Mouse (Mus musculus) kidney, embryonic 15.5 days (tissue): ENCODE measurements around the gene Idh3b. TPM values are rescaled to one million over a fixed set of nuclear protein-coding genes. Genes with fewer than 3 reads are reported as not detected.
A peak's percentile ranks its signal among the peaks of the same experiment; 100 is the strongest.

Experiments
- ATAC-seq: fragments of 200-750 bp; cut with Nextera tagmentation; replicated peaks from 2 replicates; pipeline ENCODE4 v1.8.0; 2017; ENCODE audit warnings: moderate TSS enrichment; ENCODE audit not compliant: low FRiP score
- H3K27ac ChIP-seq: fragments of 300-500 bp; sonication (generic); 2 replicates; pipeline ENCODE4 v1.5.1; 2015; ENCODE audit warnings: mild to moderate bottlenecking, inconsistent platforms
- H3K27me3 ChIP-seq: fragments of 300-500 bp; sonication (generic); 2 replicates; pipeline ENCODE4 v1.6.1; 2015; ENCODE audit warnings: inconsistent platforms
- H3K36me3 ChIP-seq: fragments of 300-500 bp; sonication (generic); 2 replicates; pipeline ENCODE4 v1.6.1; 2015; ENCODE audit warnings: inconsistent platforms
- H3K4me1 ChIP-seq: fragments of 300-500 bp; sonication (generic); 2 replicates; pipeline ENCODE4 v1.6.1; 2015; ENCODE audit warnings: inconsistent platforms
- H3K4me2 ChIP-seq: fragments of 300-500 bp; sonication (generic); 2 replicates; pipeline ENCODE4 v1.6.1; 2015; ENCODE audit warnings: moderate library complexity, mild to moderate bottlenecking, inconsistent platforms
- H3K4me3 ChIP-seq: fragments of 300-500 bp; sonication (generic); replicated peaks from 2 replicates; pipeline ENCODE4 v1.5.1; 2015; ENCODE audit warnings: mild to moderate bottlenecking, inconsistent platforms
- H3K9ac ChIP-seq: fragments of 300-500 bp; sonication (generic); 2 replicates; pipeline ENCODE4 v1.6.1; 2015; ENCODE audit warnings: mild to moderate bottlenecking, inconsistent platforms
- H3K9me3 ChIP-seq: fragments of 300-500 bp; sonication (generic); replicated peaks from 2 replicates; pipeline ENCODE4 v1.6.1; 2016; ENCODE audit warnings: inconsistent platforms
- WGBS: fragments of 180-500 bp; shearing (Covaris S2); methylation state at CpG from one replicate; pipeline ENCODE4 v1.1.7; 2015; ENCODE audit warnings: mixed read lengths; 5-methylcytosine and 5-hydroxymethylcytosine counted together
- polyA plus RNA-seq: library from polyadenylated mRNA; unstranded; fragments of >200 nt; fragmentation: Nextera tagmentation; extraction: Ambion mirVana; gene quantifications from 2 replicates; pipeline ENCODE4 v1.2.1, GENCODE M21; 2015

Gene Idh3b
- 188 and 191 TPM in 2 replicates for polyA plus RNA-seq

DNA sequence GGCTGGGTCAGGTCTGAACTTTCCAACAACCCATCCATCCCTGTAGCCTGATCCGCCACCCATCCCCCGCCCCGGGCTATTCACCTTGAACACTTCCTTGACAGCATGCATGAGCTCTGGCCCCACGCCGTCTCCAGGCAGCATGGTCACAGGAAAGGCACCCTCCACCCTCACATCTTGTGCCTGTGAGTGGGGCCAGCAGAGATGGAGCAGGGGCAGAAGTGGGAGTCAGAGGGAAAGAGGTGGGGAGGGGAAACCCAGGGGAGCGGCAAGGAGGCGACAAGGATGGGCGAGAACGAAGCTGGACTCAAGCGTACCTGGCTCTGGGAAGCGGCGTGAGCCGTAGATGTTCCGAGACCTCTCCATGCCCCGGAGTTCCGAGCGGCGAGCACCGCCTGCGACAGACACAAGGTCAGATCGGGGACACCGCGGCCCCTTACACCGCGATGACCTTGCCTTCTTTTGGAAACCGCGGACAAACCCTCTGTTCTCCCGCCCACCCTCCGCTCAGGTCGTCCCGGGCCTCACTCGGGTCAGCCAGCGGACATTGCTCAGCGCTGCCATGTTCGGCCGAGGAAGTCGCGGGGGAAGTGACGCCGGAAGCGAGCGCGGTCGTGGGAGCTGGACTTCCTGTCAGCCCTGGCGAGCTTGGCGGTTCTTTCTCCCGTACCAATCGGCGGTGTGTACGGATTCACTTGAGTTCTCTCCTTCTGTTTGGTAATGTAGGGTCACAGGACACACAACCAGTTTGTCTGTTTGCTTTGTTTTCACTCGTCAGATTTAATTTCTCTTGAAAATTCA lies at the start of gene Idh3b:
Idh3b (minus strand) TSS at position 694 of the 801 bp plus-strand sequence.
- under 1% methylated on average over 51 of the region's 51 CpGs for WGBS
- Histone ChIP-seq H3K4me1 (peaks cover 20% of the 10 kb centered on the region), H3K9ac (peak within 1 kb of the TSS; percentile 91), H3K9me3 (no peaks in the 10 kb centered on the region), H3K4me3 (peak within 1 kb of the TSS; percentile 68), H3K27ac (peak within 1 kb of the TSS; percentile 88), H3K36me3 (peaks cover 36% of the 10 kb centered on the region), H3K4me2 (peak within 1 kb of the TSS; percentile 74), H3K27me3 (no peaks in the 10 kb centered on the region)
- ATAC-seq, result peak; percentile 84

DNA sequence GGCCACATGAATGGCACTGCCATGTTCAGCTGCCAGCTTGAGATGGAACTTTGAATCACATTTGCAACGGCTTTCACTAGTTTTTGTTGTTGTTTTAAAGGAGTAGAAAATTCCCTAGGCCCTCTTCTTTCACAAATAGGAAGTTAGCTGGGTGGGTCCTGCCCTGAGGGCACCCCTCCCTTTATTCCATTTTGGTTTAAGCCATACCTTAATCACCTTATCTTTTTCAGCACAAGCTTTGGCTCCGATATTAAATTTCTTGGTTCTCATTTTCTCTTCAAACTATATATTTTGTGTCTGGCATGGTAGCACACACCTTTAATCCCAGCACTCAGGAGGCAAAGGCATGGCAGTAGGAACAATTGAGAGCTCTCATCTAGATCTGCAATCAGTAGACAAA lies 45.2 kb upstream of the Idh3b start:
- no peak overlapping the region for H3K27ac ChIP-seq
- no peaks in the 10 kb centered on the region for H3K4me1 ChIP-seq
- H3K36me3 ChIP-seq, result no peaks in the 10 kb centered on the region
- no peaks in the 10 kb centered on the region for H3K27me3 ChIP-seq
- ATAC-seq, result no peak
- H3K4me3 ChIP-seq, result no peak overlapping the region
- no peak overlapping the region for H3K9ac ChIP-seq
- no peaks in the 10 kb centered on the region for H3K9me3 ChIP-seq
- H3K4me2 ChIP-seq, result no peak overlapping the region
- WGBS, result 92% methylated on average over 2 of the region's 2 CpGs

GRCm38 (mm10) chr2:130327057-130327456 lies 42.7 kb upstream of the Idh3b start:
- Histone ChIP-seq H3K4me1 (no peaks in the 10 kb centered on the region), H3K4me2 (no peak overlapping the region), H3K36me3 (no peaks in the 10 kb centered on the region), H3K4me3 (no peak overlapping the region), H3K9me3 (no peaks in the 10 kb centered on the region), H3K27me3 (no peaks in the 10 kb centered on the region), H3K27ac (no peak overlapping the region), H3K9ac (no peak overlapping the region)
- no peak for ATAC-seq
- 76% methylated on average over 1 of the region's 1 CpGs for WGBS

DNA sequence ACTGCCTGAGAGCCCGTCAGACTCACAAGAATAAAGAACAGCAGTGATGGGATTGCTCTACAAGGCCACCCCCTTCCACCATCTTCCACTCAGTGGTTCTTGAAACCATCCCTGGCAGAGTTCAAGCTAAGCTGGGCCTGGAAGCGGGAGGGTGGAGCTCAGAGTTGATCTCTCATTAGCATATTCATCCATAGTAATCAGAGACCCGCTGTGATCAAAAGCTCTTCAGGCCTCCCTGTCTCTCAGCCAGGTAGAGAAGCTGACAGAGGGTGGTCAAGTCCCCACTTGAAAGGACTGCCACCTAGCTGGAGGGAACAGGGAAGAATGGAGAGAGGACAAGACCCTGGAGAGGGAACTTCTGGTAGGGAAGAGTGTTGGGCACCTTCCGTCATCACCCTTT lies 18.7 kb upstream of the Idh3b start:
- Histone ChIP-seq H3K9me3 (no peaks in the 10 kb centered on the region), H3K27me3 (no peaks in the 10 kb centered on the region), H3K4me3 (no peak overlapping the region), H3K9ac (no peak overlapping the region), H3K36me3 (peaks cover 45% of the 10 kb centered on the region), H3K4me1 (no peaks in the 10 kb centered on the region; the same call in 1 of the 2 replicates), H3K4me2 (no peak overlapping the region), H3K27ac (no peak overlapping the region)
- WGBS, result 67% methylated on average over 4 of the region's 4 CpGs
- no peak for ATAC-seq

- no peak overlapping the region for H3K27ac ChIP-seq
- H3K9ac ChIP-seq, result no peak overlapping the region
- no peaks in the 10 kb centered on the region for H3K9me3 ChIP-seq
- WGBS, result 82% methylated on average over 9 of the region's 9 CpGs
- peaks cover 45% of the 10 kb centered on the region for H3K4me1 ChIP-seq
- H3K4me3 ChIP-seq, result no peak overlapping the region
- H3K27me3 ChIP-seq, result peaks cover 38% of the 10 kb centered on the region
- ATAC-seq, result no peak
- H3K4me2 ChIP-seq, result no peak overlapping the region
- peaks cover 10% of the 10 kb centered on the region; the same call in 1 of the 2 replicates for H3K36me3 ChIP-seq
Measured at GRCm38 (mm10) chr2:130297580-130297979, 13.2 kb upstream of the Idh3b start.

DNA sequence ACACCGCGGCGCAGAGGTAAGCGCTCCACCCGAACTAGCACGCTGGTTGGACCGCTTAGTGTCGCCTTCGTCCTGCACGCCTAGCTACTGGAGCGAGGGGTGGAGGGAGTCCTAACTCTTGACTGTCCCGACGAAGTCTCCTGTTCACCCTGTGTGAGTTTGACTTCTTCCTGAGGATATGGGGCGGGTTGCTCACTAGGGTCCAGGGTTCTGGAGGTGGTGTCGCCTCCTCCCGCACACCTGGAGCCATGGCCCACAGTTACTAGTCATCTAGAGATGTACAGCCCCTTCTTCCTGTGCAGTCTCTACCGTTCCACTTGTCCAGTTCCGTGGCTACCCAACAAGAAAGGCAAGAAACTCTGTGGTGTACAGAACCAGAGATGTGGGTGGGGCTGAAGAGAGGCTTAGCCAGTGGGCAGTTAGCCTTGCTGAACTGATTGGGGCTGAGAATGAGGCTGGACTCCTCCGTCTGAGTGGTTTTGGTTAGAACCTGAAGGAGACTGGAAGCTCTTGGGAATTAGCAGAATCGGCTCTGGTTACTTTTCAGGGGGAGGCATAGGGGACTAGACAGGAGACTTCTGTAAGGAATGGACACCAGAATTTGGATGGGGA lies 11.9 kb upstream of the Idh3b start:
- Histone ChIP-seq H3K4me2 (peak overlapping the region; percentile 90), H3K27me3 (peaks cover 44% of the 10 kb centered on the region), H3K4me1 (peaks cover 53% of the 10 kb centered on the region), H3K9ac (peak overlapping the region; percentile 69; the same call in 1 of the 2 replicates), H3K9me3 (no peaks in the 10 kb centered on the region), H3K36me3 (0 out of 2 replicates have a peak, but pooled peaks cover 8% of the 10 kb centered on the region), H3K4me3 (peak overlapping the region; percentile 78), H3K27ac (no peak overlapping the region)
- peak; percentile 20 for ATAC-seq
- 1% methylated on average over 20 of the region's 20 CpGs for WGBS

DNA sequence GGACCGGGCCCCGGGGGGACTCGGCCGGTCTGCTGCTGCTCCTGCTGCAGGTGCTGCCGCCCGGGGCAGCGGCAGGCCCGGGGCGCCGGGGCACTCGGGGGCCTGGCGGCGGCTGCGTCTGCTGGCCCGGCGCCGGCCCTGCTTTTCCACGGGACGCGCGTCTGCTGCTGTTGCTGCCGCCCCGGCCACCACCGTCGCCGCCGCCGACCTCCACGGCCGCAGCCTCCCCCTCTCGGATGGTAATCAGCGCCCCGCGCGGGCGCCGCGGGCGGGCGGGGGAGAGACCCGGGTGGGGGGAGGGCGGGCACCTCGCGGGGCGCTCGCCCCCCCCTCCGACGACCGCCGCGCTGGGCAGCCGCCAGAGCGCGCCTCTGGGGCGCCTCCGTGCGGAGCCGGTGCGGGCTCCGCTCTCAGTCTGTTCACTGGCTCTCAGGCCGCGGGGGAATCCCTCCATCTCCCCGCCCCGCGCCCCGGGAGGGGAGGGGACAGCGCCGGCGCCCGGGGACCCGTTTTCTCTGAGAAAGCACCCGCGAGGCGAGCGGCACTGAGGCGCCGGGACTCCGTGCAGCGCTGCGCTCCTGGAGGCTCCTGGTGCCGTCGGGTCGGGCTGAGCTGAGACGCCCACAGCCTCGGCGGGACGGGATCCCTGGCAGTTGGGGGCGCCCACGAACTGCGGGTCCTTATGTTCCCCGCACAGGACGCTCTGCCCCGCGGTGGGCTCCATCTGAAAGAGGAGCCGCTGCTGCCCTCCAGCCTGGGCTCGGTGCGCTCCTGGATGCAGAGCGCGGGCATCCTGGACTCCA lies 11.2 kb upstream of the Idh3b start:
- peak; percentile 50 for ATAC-seq
- 0 out of 2 replicates have a peak, but pooled peaks cover 8% of the 10 kb centered on the region for H3K36me3 ChIP-seq
- peak overlapping the region; percentile 65 for H3K27ac ChIP-seq
- H3K9me3 ChIP-seq, result no peaks in the 10 kb centered on the region
- WGBS, result under 1% methylated on average over 88 of the region's 99 CpGs
- peaks cover 55% of the 10 kb centered on the region for H3K4me1 ChIP-seq
- H3K27me3 ChIP-seq, result peaks cover 44% of the 10 kb centered on the region
- peak overlapping the region; percentile 69 for H3K9ac ChIP-seq
- peak overlapping the region; percentile 78 for H3K4me3 ChIP-seq
- peak overlapping the region; percentile 90 for H3K4me2 ChIP-seq

GRCm38 (mm10) chr2:130294936-130295277 lies 10.6 kb upstream of the Idh3b start, which contains the start of gene Ebf4:
TSS of gene Ebf4 (plus strand) at chr2:130295169.
- Histone ChIP-seq H3K36me3 (0 out of 2 replicates have a peak, but pooled peaks cover 8% of the 10 kb centered on the region), H3K4me2 (peak within 1 kb of the TSS; percentile 90), H3K4me3 (peak within 1 kb of the TSS; percentile 78), H3K27me3 (peaks cover 44% of the 10 kb centered on the region), H3K9me3 (no peaks in the 10 kb centered on the region), H3K27ac (peak within 1 kb of the TSS; percentile 65), H3K9ac (peak within 1 kb of the TSS; percentile 69), H3K4me1 (peaks cover 55% of the 10 kb centered on the region)
- under 1% methylated on average over 39 of the region's 39 CpGs for WGBS
- ATAC-seq, result peak; percentile 81

DNA sequence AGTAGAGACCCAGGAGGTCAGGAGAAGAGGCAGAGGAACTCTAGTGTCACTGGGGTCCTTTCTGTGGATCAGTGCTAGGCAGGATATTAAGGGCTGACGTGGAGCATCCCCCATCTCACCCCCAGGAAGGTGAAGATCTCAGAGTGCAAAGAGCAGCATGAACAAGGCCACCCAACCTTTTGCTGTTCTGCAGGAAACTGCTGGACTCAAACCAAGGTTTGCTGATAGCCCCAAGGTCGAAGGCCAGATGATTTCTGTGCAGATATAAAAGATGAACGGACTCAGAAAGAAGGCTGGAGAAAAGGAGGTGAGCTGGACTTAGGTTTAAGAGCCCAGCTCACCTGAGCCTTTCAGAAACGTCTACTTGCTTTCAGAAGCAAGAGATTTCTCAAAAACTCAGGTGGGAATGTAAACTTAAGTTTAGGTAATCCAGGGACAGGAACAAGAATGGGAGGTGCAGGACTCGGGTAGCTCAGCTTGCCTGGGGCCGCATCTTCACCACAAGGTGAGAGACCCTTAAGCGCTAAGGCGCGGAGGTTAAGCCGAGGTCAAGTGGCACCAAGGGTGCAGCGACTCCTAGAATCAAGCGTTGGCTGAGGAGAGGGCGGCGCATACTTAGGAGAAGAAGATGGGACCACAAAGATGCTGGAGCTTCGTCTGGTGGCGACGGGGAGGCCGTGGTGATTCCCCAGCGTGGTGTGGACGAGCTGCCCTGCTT lies 10.0 kb upstream of the Idh3b start:
- peaks cover 44% of the 10 kb centered on the region for H3K27me3 ChIP-seq
- no peaks in the 10 kb centered on the region for H3K9me3 ChIP-seq
- H3K27ac ChIP-seq, result peak overlapping the region; percentile 65; the same call in 1 of the 2 replicates
- 9% methylated on average over 20 of the region's 20 CpGs for WGBS
- peaks cover 55% of the 10 kb centered on the region for H3K4me1 ChIP-seq
- peak overlapping the region; percentile 78 for H3K4me3 ChIP-seq
- peak overlapping the region; percentile 90 for H3K4me2 ChIP-seq
- H3K36me3 ChIP-seq, result 0 out of 2 replicates have a peak, but pooled peaks cover 8% of the 10 kb centered on the region
- no peak; the same call in none of the 2 replicates for ATAC-seq
- H3K9ac ChIP-seq, result peak overlapping the region; percentile 69

GRCm38 (mm10) chr2:130293486-130293885 lies 9.1 kb upstream of the Idh3b start:
- H3K4me3 ChIP-seq, result peak overlapping the region; percentile 7; the same call in 1 of the 2 replicates
- ATAC-seq, result peak; percentile 69
- no peaks in the 10 kb centered on the region for H3K9me3 ChIP-seq
- WGBS, result 4% methylated on average over 4 of the region's 4 CpGs
- H3K4me1 ChIP-seq, result peaks cover 55% of the 10 kb centered on the region
- H3K27ac ChIP-seq, result peak overlapping the region; percentile 63; the same call in 1 of the 2 replicates
- H3K4me2 ChIP-seq, result peak overlapping the region; percentile 90
- peaks cover 44% of the 10 kb centered on the region for H3K27me3 ChIP-seq
- no peak overlapping the region for H3K9ac ChIP-seq
- H3K36me3 ChIP-seq, result 0 out of 2 replicates have a peak, but pooled peaks cover 4% of the 10 kb centered on the region

DNA sequence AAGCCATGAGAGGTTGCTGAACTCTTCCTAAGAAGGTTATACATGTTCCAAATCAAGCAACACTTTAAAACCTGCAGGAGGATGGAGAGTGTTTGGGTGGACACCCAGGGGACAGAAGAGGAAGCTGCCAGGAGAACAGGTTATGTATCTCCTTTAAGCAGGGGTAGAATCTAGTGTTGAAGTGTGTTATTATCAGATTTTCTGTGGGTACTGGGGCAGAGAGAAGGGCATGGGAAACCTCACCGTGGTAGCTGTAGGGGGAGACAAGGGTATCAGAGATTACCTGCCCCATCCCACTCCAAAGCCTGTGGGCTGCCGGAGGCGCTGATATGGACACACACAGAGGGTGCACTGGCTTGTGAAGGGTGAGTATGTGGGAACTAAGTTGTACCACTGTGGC lies 8.7 kb upstream of the Idh3b start:
- H3K4me1 ChIP-seq, result peaks cover 55% of the 10 kb centered on the region
- 0 out of 2 replicates have a peak, but pooled peaks cover under 1% of the 10 kb centered on the region for H3K36me3 ChIP-seq
- H3K4me2 ChIP-seq, result 0 out of 2 replicates have a peak overlapping the region, but pooled peaks have one; percentile 90
- WGBS, result 28% methylated on average over 3 of the region's 3 CpGs
- H3K27me3 ChIP-seq, result peaks cover 44% of the 10 kb centered on the region
- no peak overlapping the region for H3K4me3 ChIP-seq
- peak overlapping the region; percentile 63; the same call in 1 of the 2 replicates for H3K27ac ChIP-seq
- no peak for ATAC-seq
- H3K9ac ChIP-seq, result no peak overlapping the region
- no peaks in the 10 kb centered on the region for H3K9me3 ChIP-seq
